Mouse (Mus musculus) embryonic fibroblast, embryonic 13.5 days (primary cell): Measurements from ENCODE around the gene Gsg1l. TPM values are rescaled to one million over a fixed set of nuclear protein-coding genes. Genes with fewer than 3 reads are reported as not detected.

Experiments used
- H3K27ac ChIP-seq: 2 replicates; pipeline ENCODE4 v1.5.1; 2012; ENCODE audit warnings: low read length, control low read depth, inconsistent platforms; ENCODE audit not compliant: insufficient read depth
- H3K4me1 ChIP-seq: 2 replicates; pipeline ENCODE4 v1.6.1; 2011; ENCODE audit warnings: low read length; ENCODE audit not compliant: control insufficient read depth, insufficient read depth
- H3K4me3 ChIP-seq: 2 replicates; pipeline ENCODE4 v1.5.1; 2011; ENCODE audit warnings: mild to moderate bottlenecking, control low read depth, low read length; ENCODE audit not compliant: insufficient read depth
- CTCF ChIP-seq: IDR thresholded peaks from 2 replicates; pipeline ENCODE4 v1.5.1; 2011; ENCODE audit warnings: mild to moderate bottlenecking, control low read depth, low read length, moderate library complexity, borderline replicate concordance; ENCODE audit not compliant: insufficient read depth
- POLR2A ChIP-seq: IDR thresholded peaks from 2 replicates; pipeline ENCODE4 v1.6.1; 2011; ENCODE audit warnings: low read depth, mild to moderate bottlenecking, control low read depth, low read length, moderate library complexity
- polyA plus RNA-seq: library from polyadenylated mRNA; stranded (reverse); fragments of >200 nt; gene quantifications from 2 replicates; pipeline ENCODE4 v1.2.4, GENCODE M21; 2011; ENCODE audit warnings: low read depth; ENCODE audit not compliant: missing spikeins, insufficient read length

Gsg1l gene
- polyA plus RNA-seq, 1 experiment: not detected

DNA sequence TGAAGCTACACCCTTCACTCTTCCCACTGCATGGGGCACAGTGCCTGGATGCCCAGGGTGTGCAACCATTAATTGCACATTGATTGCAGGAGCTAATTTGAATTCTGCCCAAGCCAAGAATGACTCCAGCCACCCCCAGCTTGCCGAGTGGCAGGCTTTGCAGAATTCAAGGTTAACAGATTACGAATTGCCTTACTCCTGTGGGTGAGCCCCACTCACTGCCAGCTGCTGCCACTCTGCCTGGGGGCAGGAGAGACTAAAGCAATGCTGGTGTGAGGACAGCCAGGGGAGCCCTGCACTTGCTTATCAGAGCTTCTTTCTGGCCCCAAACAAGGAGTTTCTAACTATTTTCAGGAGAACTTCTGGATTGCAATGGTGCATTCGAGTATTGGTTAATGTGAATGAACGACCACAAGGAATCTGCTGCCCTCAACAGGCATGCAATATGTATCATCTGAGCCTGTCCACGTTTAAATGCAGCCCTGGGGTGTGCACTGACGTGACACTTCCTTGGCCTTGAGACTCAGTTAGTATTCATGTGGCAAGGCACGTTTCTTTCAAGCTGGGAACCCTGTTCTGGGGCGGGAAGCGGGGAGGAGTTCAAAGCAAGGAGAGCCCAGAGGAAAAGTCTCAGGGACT is 1.2 kb upstream of the Gsg1l start:
- no peak for TF ChIP-seq CTCF
- no peak for TF ChIP-seq POLR2A
- peaks cover 3% of the 10 kb centered on the region; the same call in 1 of the 2 replicates for H3K4me1 ChIP-seq
- H3K27ac ChIP-seq: no peak overlapping the region
- H3K4me3 ChIP-seq: no peak overlapping the region

DNA sequence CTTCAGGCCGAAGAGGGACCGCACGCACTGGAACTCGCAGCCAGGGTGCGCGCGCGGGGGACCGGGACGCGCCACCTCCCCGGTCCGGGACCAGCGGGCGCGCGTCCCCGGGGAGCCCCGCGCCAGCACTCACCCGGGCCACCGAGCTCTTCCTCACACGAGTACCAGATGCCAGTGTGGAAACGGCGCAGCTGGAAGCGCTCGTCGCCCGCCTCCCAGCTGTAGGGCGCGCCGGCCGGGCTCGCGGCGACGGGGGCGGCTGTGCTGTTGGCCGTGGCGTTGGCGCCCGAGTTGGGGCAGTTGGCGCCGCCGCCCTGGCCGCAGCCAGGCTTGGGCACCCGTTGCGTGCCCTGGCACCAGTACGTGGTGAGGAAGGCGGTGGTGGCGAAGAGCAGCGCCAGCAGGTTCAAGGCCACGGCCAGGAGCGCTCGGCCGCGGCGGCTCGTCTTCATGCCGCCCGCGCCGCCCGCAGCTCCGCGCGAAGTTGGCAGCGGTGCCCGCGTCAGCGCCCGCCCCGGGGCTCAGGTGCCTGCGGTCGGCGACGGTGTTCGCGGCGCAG is 405 bp downstream of the Gsg1l start:
- no peak overlapping the region; the same call in 1 of the 2 replicates for H3K4me3 ChIP-seq
- H3K27ac ChIP-seq: no peak overlapping the region
- TF ChIP-seq POLR2A (no peak), CTCF (no peak)
- no peaks in the 10 kb centered on the region; the same call in 1 of the 2 replicates for H3K4me1 ChIP-seq

DNA sequence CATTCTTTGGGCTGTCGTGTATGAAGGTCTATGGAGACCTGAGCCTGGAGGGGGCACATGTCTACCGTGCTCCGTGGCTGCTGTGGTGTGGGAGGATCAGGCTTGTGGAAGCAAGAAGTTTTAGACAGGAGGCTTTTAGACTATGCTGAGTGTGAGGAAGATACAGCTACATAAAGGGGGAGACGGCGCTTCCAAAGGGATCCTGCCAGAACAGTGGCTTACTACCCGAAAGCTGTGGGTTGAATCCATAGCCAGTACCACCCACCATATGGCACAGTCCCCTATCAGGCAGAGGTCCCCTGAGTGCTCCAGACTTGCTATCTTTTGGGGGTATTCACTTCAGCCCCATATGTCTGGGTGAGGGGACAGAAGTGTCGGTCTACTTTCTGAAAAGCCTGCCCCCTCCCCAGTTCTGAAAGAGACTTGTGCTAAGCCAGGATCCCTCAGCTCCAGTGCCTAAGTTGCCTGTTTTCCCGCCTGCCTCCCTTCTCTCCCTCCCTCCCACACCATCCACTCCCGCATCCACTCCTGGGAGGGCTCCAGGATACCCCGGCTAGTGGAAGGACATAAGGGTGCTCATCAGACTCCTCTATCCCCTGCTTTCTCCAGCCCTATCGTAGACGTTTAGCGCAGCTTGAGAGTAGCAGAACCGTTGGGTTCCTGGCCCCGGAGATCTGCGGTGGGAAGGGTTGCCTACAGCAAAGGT is 1.1 kb downstream of the Gsg1l start:
- H3K27ac ChIP-seq: no peak overlapping the region
- no peaks in the 10 kb centered on the region for H3K4me1 ChIP-seq
- TF ChIP-seq CTCF: no peak
- TF ChIP-seq POLR2A: no peak
- H3K4me3 ChIP-seq: no peak overlapping the region

DNA sequence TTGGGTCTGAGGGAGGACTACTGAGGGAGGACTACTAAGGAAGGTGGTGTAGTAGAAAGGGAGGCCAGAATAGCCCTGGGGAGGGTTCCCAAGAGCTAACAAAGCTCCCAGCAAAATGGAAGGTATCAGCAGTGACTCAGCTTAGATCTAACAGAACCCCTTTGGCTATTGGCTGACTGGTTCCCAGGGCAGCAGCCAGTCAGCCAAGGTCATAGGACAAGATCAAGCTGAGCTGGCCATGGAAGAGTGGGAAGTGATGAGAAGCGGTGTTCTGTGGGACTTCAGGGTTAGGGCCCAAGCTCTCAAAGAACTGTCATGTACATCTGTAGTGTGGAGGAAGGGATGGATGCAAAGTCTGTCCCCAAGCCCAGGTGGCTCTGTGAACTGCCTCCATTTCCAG is 5.3 kb downstream of the Gsg1l start:
- Histone ChIP-seq H3K4me3 (no peak overlapping the region), H3K27ac (no peak overlapping the region), H3K4me1 (no peaks in the 10 kb centered on the region)
- TF ChIP-seq POLR2A (no peak), CTCF (no peak)

DNA sequence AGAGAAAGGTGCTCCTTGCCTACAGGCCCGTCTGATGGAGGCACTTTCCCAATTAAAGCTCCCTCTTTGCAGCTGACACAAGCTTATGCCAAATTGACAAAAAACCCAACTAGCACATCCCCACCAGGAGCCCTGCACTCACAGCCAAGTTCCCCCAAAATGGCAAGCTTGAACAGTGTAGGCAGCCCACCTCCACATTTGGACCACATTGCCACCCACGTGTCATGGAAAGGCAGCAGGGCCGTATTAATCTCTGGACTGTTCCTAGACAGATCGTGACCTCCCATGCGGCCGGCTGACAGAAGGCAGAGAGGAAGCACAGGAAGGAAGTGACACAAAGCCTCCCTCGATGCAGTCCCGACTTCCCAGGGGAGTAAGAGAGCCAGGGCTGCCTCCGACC is 7.2 kb downstream of the Gsg1l start:
- no peak overlapping the region for H3K4me3 ChIP-seq
- no peaks in the 10 kb centered on the region for H3K4me1 ChIP-seq
- H3K27ac ChIP-seq: no peak overlapping the region
- TF ChIP-seq POLR2A (no peak), CTCF (no peak)

DNA sequence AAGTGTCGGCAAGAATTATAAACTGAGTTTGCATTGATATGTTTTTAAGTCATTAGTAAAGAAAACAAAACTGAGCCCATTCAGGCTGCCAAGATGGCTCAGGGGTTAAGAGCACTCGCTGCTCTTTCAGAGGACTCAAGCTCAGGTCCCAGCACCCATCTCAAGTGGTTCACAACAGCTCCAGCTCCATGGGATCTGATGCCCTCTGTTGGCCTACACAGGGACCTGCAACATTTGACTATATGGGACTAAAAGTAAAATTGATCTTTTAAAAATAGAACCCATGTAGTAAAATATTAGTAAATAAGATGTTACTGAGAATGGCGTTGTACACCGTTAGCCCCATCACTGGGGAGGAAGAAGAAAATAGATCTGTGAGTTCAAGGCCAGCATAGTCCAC is 11.9 kb downstream of the Gsg1l start:
- Histone ChIP-seq H3K4me1 (no peaks in the 10 kb centered on the region), H3K4me3 (no peak overlapping the region), H3K27ac (no peak overlapping the region)
- TF ChIP-seq POLR2A (no peak), CTCF (no peak)

DNA sequence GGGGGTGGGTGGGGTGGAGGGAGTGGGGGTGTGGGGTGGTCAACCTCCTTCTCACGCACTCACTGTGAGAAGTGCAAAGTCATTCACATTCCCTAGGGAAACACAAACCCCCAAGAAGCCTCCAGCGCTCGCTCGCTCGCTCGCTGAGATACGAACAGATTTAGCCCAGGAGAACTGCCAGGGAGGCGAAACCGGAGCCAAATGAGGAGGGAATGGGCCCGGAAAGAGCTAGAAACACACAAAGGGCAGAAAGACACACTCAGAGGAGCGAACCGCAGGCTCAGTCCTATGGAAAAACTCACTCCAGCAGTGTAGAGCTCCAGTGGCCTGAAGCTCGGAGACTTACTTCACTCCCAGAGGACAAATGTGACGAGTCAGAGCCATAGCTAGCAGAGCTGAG is 15.4 kb downstream of the Gsg1l start:
- Histone ChIP-seq H3K4me1 (no peaks in the 10 kb centered on the region), H3K27ac (no peak overlapping the region), H3K4me3 (no peak overlapping the region)
- no peak for TF ChIP-seq POLR2A
- no peak for TF ChIP-seq CTCF

DNA sequence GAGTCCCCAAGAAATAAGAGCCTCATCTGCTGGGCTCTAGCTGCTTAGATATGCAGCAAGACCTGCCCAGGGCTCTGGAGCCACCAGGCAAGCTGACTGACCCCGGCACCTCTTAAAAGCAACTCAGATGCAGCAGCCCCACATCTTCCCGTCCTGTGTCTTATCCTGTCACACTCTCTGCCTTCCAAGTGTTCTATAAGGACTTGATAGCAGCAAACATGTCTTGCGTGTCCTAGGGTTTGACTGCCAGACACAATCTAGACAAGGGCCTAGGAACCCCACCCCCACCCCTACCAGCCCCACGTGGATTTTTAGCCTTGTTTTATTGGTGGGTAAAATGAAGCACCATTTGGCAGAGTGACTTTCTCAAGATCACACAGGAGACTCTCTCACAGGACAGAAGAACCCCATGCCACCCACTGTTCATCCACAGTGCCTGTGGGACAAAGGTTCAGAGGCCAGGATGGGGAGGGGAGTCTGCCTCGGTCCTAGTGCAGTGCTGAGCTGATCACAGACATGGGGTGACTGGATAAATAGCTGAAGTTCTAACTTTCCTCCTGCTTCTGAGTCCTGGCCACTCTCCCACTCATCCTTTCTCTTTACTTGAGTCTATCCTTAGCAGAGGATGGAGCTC is 16.9 kb downstream of the Gsg1l start:
- no peak overlapping the region for H3K4me3 ChIP-seq
- no peak overlapping the region for H3K27ac ChIP-seq
- H3K4me1 ChIP-seq: no peaks in the 10 kb centered on the region
- TF ChIP-seq CTCF: no peak
- no peak for TF ChIP-seq POLR2A

DNA sequence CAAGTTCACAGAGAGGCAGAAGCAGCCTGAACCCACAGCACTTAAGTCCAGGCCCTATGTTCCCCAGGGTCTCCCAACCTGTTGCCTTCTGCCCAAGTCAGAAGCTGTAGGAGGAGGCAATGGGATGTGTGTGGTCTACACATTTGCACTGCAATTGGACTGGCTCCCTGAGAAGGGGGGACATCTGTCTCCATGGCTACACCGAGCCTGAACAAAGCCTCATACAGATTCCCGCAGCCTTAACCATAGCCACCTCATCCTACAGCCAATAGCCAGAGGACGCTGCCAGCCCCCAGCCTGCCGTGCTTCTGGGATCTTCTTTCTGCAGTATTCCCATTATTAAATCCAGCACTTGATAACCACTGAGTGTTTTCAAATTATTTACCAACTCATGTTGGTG is 20.0 kb downstream of the Gsg1l start:
- TF ChIP-seq CTCF (no peak), POLR2A (no peak)
- Histone ChIP-seq H3K27ac (no peak overlapping the region), H3K4me3 (no peak overlapping the region)

DNA sequence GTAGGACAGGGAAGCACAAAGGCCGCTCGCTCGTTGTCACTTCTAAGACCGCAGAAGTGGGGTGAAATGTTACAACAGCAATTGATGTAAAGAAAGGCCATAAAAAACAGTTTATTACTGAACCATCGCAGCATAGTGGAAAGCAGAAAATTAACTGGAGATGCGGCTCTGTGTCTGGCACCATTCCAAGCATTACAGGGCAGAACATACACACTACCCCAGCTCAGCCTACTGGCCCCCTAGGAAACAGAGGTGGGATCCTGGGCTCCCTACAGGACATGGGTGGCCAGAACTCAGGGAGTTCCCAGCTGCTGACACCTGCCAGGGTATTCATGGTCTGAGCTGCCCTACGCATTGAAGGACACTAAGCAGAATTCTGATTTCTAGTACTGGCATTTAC is 23.3 kb downstream of the Gsg1l start:
- no peak for TF ChIP-seq POLR2A
- TF ChIP-seq CTCF: no peak
- Histone ChIP-seq H3K4me3 (no peak overlapping the region), H3K4me1 (no peaks in the 10 kb centered on the region), H3K27ac (no peak overlapping the region)

More for the DNA sequence above, 20.0 kb downstream of the Gsg1l start:
- no peaks in the 10 kb centered on the region for H3K4me1 ChIP-seq
